Mouse (Mus musculus) spleen, adult 2 months (tissue): ENCODE measurements around the gene Rhoc.

Experiments
- CTCF ChIP-seq: fragments of 200-500 bp; IDR thresholded peaks from 2 replicates; pipeline ENCODE4 v1.5.1; 2011; ENCODE audit warnings: mild to moderate bottlenecking, inconsistent platforms; ENCODE audit not compliant: insufficient read depth, insufficient read length, insufficient replicate concordance; ENCODE audit errors: extremely low read depth
- POLR2A ChIP-seq: fragments of 200-500 bp; IDR thresholded peaks from 2 replicates; pipeline ENCODE4 v1.6.1; 2011; ENCODE audit warnings: low read depth, low read length, inconsistent platforms

GRCm38 (mm10) chr3:104811752-104812151 lies 23.6 kb downstream of the Rhoc start:
- TF ChIP-seq CTCF = no peak
- TF ChIP-seq POLR2A = no peak
